Mouse (Mus musculus): Measurements from ENCODE around the gene Col4a5. TPM values are rescaled to one million over a fixed set of nuclear protein-coding genes. Genes with fewer than 3 reads are reported as not detected.

Gene Col4a5
- 0.20 TPM in 1 of 2 replicates, not detected in the other for polyA plus RNA-seq (2012; ENCODE audit: low replicate concordance)

GRCm38 (mm10) chrX:141475110-141475509 is at the start of gene Col4a5:
Gene Col4a5, plus strand, starts transcription at chrX:141475385.

DNA sequence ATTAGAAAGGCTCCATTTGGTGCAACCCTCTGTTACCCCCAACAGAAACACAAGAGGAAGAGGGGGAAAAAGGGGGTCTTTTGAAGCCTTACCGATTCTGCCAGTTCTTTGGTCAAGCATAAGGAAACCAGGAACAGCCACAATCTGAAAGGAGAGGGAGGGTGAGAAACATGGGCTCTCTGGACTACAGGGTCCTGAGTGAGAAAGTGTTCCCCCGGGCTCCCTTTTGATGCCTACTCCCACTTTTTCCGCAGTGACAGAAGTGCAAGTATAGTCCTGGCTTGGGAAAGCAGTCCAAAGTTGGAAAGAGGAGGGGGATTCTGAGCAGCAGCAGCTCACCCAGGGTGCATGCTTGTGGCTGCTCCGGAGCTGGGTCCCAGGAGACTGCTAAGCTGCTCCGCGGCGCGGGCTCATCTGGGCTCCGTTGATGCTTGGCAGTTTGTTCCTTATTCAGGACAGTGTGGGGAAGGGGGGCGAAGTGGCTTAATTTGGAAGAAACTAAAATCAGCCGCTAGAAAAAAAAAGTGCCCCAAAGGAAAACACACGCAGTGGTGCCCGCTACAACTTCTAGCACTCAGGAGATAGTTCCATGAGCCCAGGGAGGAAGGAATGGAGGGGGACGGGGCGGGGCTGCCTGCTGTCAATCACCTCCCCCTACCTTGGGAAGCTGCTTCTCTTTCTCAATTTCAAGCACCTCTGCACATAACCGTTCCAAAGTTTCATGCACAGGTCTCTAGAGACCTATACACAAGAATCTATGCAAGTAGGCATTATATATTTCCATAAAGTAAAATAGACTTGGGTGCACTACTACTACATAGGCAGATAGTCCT is 1.5 kb upstream of the Col4a5 start, which contains the start of gene Col4a6:
Gene Col4a6 (minus strand): TSS at position 607 of the 833 bp plus-strand sequence.

GRCm38 (mm10) chrX:141724937-141725918 is 250.0 kb downstream of the Col4a5 start, which contains the start of gene Irs4:
Gene Irs4, minus strand, starts transcription at chrX:141725263.

Other genes with a start within 250 kb of the Col4a5 start
- gene Col4a6, start 1.3 kb upstream of the Col4a5 start, polyA plus RNA-seq (2012; ENCODE audit: low replicate concordance): not detected in 2 replicates
- not detected in 2 replicates for gene Irs4, start 249.9 kb downstream of the Col4a5 start, polyA plus RNA-seq (2012; ENCODE audit: low replicate concordance)